In the genomic region with DNA sequence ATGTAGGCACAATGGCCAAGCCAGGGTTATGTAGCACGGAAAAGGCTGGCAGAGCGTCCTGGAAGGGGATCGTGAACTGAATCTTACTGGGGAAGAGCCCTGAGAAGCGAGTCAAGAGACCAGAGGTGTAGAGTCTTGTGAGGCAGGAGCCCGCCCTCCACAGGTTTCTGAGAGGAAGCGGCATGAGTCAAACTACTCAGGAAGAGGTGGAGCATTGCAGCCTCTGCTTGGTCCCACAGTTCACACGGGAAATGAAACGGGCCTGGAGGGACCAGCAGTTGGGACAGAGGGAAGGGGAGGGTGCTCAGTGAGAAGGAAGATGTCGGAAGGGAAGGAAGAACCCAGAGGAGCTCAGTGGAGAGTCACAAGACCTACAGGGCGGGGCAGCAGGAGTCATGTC, we compare ENCODE assay signal across 24 mouse cellular contexts.
A peak's percentile ranks its signal among the peaks of the same experiment; 100 is the strongest.
DNase-seq lines count a peak whose midpoint lies in the region; ATAC-seq and TF ChIP-seq lines count a peak whose summit lies in the region.
"Had no signal": no experiment of that assay in that cellular context is flagged by ENCODE, and none has a peak within 500 bp of the region (broad histone marks: within the 10 kb centered on the region; RNA-seq: fewer than 3 reads in every experiment).

No protein-coding gene starts in this region.

- peak; percentile 37 for ATAC-seq in common myeloid progenitor, adult 5-6 weeks (replicated peaks; ENCODE audit: low read depth, poor library complexity, severe bottlenecking)
- ATAC-seq in monocyte, adult 5-6 weeks (replicated peaks; ENCODE audit: insufficient number of reproducible peaks, low FRiP score, low TSS enrichment, poor library complexity, severe bottlenecking), result peak; percentile 64
- ATAC-seq in hindbrain, embryonic 13.5 days (ENCODE audit: low FRiP score), result no peak
- ATAC-seq: forebrain, postnatal 0 days; intestine, embryonic 16.5 days; liver, embryonic 12.5 days; midbrain, embryonic 15.5 days; Patski had no signal

- WGBS in heart, adult 2 months, result 58% methylated on average over 10 of the region's 10 CpGs
- 65% methylated on average over 10 of the region's 10 CpGs for WGBS in hindbrain, embryonic 13.5 days

- peak; percentile 72 for DNase-seq in heart, adult 11 months
- no peak for DNase-seq in heart, adult 2 months
- no peak for DNase-seq in right cerebral cortex, postnatal 10 days (ENCODE audit: low spot score in 2 of 2)
- no peak for DNase-seq in B cell, adult 2 months
- DNase-seq: adrenal gland, postnatal 25 days; cerebellum, adult 9-10 months; forebrain, postnatal 0 days; gastrocnemius, postnatal 14 days; heart, postnatal 36 days; kidney, postnatal 36 days; lung, embryonic 14.5 days; thymus, postnatal 36 days had no signal

- intact Hi-C loops in heart, adult 2 months (cut with DNase I), result no loop called here

- H3K4me1 ChIP-seq in heart, adult 2 months (ENCODE audit: control insufficient read depth, insufficient read depth, low read length), result no peaks in the 10 kb centered on the region
- no peaks in the 10 kb centered on the region for H3K4me1 ChIP-seq in ES-Bruce4 (ENCODE audit: control insufficient read depth, insufficient read depth, low read length)
- no peaks in the 10 kb centered on the region for H3K4me1 ChIP-seq in hindbrain, embryonic 13.5 days (replicated peaks)
- H3K4me1 ChIP-seq: forebrain, embryonic 10.5 days; heart, embryonic 15.5 days; limb, embryonic 12.5 days; liver, embryonic 12.5 days; midbrain, embryonic 15.5 days had no signal

- H3K27me3 ChIP-seq in heart, adult 2 months (ENCODE audit: control insufficient read depth, insufficient read depth, low read length), result no peaks in the 10 kb centered on the region
- H3K27me3 ChIP-seq in ES-Bruce4 (ENCODE audit: control insufficient read depth, insufficient read depth, low read length, poor library complexity, severe bottlenecking), result no peaks in the 10 kb centered on the region; the same call in 1 of the 2 replicates
- H3K27me3 ChIP-seq in hindbrain, embryonic 13.5 days, result 0 out of 2 replicates have a peak, but pooled peaks cover 3% of the 10 kb centered on the region
- H3K27me3 ChIP-seq: heart, embryonic 15.5 days; limb, embryonic 12.5 days; midbrain, embryonic 15.5 days; Patski had no signal

- H3K4me3 ChIP-seq in heart, adult 2 months, result no peak overlapping the region
- H3K4me3 ChIP-seq in ES-Bruce4 (ENCODE audit: low read depth, low read length), result 0 out of 2 replicates have a peak overlapping the region, but pooled peaks have one; percentile 9
- no peak overlapping the region for H3K4me3 ChIP-seq in hindbrain, embryonic 13.5 days
- H3K4me3 ChIP-seq: forebrain, embryonic 10.5 days; heart, embryonic 15.5 days; limb, embryonic 12.5 days; liver, embryonic 12.5 days; midbrain, embryonic 15.5 days had no signal

- H3K27ac ChIP-seq in heart, adult 2 months, result no peak overlapping the region
- no peak overlapping the region for H3K27ac ChIP-seq in ES-Bruce4 (ENCODE audit: insufficient read depth, low read length)
- no peak overlapping the region for H3K27ac ChIP-seq in hindbrain, embryonic 13.5 days
- H3K27ac ChIP-seq: forebrain, embryonic 10.5 days; heart, embryonic 15.5 days; hindbrain, embryonic 14.5 days; limb, embryonic 12.5 days; liver, embryonic 12.5 days; midbrain, embryonic 15.5 days had no signal

- no peak overlapping the region for H3K4me2 ChIP-seq in hindbrain, embryonic 13.5 days
- H3K4me2 ChIP-seq: heart, embryonic 15.5 days; hindbrain, embryonic 14.5 days; limb, embryonic 12.5 days; liver, embryonic 12.5 days; lung, embryonic 14.5 days; midbrain, embryonic 15.5 days had no signal

- no peaks in the 10 kb centered on the region for H3K36me3 ChIP-seq in heart, adult 2 months (ENCODE audit: control insufficient read depth, insufficient read depth, low read length)
- H3K36me3 ChIP-seq in ES-Bruce4 (ENCODE audit: control insufficient read depth, insufficient read depth, low read length, poor library complexity, severe bottlenecking), result no peaks in the 10 kb centered on the region
- no peaks in the 10 kb centered on the region for H3K36me3 ChIP-seq in hindbrain, embryonic 13.5 days
- H3K36me3 ChIP-seq: forebrain, embryonic 10.5 days; heart, embryonic 15.5 days; limb, embryonic 12.5 days; liver, embryonic 12.5 days; midbrain, embryonic 15.5 days had no signal

- no peak for TF ChIP-seq CTCF in heart, adult 2 months (IDR thresholded peaks at IDR 0.05)
- peak; percentile 20 for TF ChIP-seq CTCF in ES-Bruce4 (IDR thresholded peaks at IDR 0.05; ENCODE audit: low read depth, low read length)

- TF ChIP-seq POLR2A in heart, adult 2 months (IDR thresholded peaks at IDR 0.05; ENCODE audit: insufficient read depth, low read depth, low read length), result no peak
- TF ChIP-seq POLR2A in ES-Bruce4 (IDR thresholded peaks at IDR 0.05; ENCODE audit: insufficient read depth, low read length), result no peak

- no peaks in the 10 kb centered on the region for H3K79me2 ChIP-seq in heart, adult 2 months (replicated peaks; ENCODE audit: control insufficient read depth, insufficient read depth, low read length)

- TF ChIP-seq EP300 in heart, adult 2 months (IDR thresholded peaks at IDR 0.05; ENCODE audit: insufficient read depth, low read depth, low read length), result no peak
- no peak for TF ChIP-seq EP300 in ES-Bruce4 (IDR thresholded peaks at IDR 0.05; ENCODE audit: insufficient read depth, low read depth, low read length)

- no peaks in the 10 kb centered on the region for H3K9me3 ChIP-seq in ES-Bruce4 (replicated peaks; ENCODE audit: control insufficient read depth, insufficient read depth, low read length, poor library complexity, severe bottlenecking)
- H3K9me3 ChIP-seq in hindbrain, embryonic 13.5 days, result no peaks in the 10 kb centered on the region
- H3K9me3 ChIP-seq: forebrain, embryonic 10.5 days; heart, embryonic 15.5 days; limb, embryonic 12.5 days; liver, embryonic 12.5 days; midbrain, embryonic 15.5 days had no signal

- H3K9ac ChIP-seq in heart, adult 2 months (ENCODE audit: low read depth, low read length), result no peak overlapping the region
- H3K9ac ChIP-seq in ES-Bruce4 (ENCODE audit: low read depth, poor library complexity, severe bottlenecking), result no peak overlapping the region
- H3K9ac ChIP-seq in hindbrain, embryonic 13.5 days, result no peak overlapping the region
- H3K9ac ChIP-seq: forebrain, postnatal 0 days; heart, embryonic 15.5 days; hindbrain, embryonic 14.5 days; limb, embryonic 12.5 days; liver, embryonic 12.5 days; lung, embryonic 14.5 days; midbrain, embryonic 15.5 days had no signal
